Mouse (Mus musculus) adrenal gland, adult 2 months (tissue): ENCODE data around the gene D130052B06Rik. TPM values are rescaled to one million over a fixed set of nuclear protein-coding genes. Genes with fewer than 3 reads are reported as not detected.

Experiments
- DNase-seq: peaks from one replicate; pipeline ENCODE4 v3.0.0; 2021
- polyA plus RNA-seq: library from polyadenylated mRNA; depleted of rRNA; stranded (reverse); fragments of >200 nt; gene quantifications from 2 replicates; pipeline ENCODE4 v1.2.3, GENCODE M21; 2012; rRNA removed
- total RNA-seq, 2 experiments: library from RNA; stranded (reverse); gene quantifications; 2 replicates each; pipeline ENCODE4 v1.2.3; 2021

D130052B06Rik gene
- total and polyA plus RNA-seq, 3 experiments, result not detected

DNA sequence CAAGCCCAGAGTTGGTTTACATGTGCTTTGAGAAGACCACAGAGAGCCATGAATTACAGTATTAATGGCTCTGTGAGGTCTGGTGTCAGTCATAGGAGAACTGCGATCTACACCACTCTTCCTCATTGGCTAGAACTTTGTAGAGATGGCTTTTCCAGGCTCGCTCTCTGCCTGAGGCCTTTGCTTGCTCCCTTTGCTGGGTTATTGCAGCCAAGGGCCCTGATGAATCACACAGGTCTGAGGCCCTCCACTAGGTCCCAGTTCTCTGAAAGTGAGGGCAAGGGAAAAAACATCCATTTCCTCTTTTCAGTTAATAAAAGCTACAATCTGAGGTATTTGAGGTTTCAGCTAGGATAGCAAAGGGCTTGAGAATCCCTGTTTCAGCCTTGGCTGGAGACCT, 64.5 kb downstream of the D130052B06Rik start:
- no peak for DNase-seq

DNA sequence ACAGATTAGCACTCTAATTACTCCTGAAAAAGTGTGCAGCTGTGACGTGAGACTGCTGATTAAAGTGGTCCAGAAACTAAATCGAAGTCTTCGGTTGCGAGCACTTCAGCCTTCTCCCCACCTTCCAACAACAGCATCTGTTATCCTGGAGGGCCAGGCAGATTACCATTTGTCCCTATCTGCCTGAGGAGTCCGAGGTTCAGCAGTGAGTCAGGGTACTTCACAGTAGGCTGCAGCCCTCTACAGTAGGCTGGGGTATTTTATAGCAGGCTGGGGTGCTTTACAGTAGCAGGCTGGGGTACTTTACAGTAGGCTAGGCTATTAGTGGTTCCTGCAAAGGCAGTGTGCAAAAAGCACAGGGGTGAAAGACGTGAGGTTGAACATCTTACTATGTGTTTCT, 69.3 kb downstream of the D130052B06Rik start:
- no peak for DNase-seq

DNA sequence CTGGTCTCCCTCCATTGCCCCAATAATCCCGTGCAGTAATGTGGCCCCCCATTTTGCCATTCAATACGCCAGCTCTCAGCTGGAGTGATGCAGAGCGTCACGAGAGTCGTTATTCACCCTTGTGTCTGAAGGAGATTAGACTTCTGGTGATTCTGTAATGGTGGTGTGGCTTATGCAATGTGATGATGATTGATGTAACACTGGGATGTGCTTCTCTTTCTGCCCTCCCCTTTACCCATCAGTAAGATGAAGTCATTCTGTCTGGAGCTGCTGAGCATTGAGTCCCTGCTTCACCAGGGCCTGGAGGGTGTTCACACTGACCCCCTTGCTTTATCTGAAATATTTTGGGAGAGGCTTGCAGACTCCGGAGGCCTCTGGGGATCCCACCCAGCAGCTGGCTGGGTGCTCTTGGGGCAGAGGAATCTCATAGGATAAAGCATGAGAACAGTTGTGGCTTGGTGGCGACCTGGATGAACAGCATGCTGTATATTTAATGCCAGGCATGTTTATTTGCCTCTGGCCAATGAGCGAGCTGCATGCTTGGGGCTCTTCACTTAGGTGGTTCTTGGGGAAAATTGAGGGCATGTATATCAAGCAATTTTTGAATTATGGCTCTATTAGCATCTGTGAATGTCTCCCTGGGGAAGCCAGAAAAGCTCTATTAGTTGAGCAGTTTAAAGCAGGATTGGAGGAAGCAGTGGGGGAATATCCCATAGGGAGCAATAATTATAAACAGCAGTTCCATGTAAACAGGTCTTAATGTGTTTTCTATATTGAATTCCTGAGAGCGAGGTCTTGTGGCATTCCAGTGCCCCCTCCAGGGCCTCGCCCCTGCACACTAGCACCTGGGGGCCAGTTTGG, 71.2 kb downstream of the D130052B06Rik start:
- no peak for DNase-seq

Other genes with a start within 250 kb of the D130052B06Rik start
- 1 to 10 TPM; 2.7 to 5.3 TPM for gene Ranbp17, start 85.6 kb upstream of the D130052B06Rik start, total RNA-seq
- gene Ranbp17, start 85.6 kb upstream of the D130052B06Rik start, polyA plus RNA-seq, result 0.36 TPM in 2 replicates
- not detected for gene Gabrp, start 20.3 kb upstream of the D130052B06Rik start, total RNA-seq
- not detected in 2 replicates for gene Gabrp, start 20.3 kb upstream of the D130052B06Rik start, polyA plus RNA-seq